Mouse (Mus musculus) lung, embryonic 14.5 days (tissue): Measurements from ENCODE around the gene Triobp. TPM values are rescaled to one million over a fixed set of nuclear protein-coding genes. Genes with fewer than 3 reads are reported as not detected.

Source experiments
- ATAC-seq: fragments of 200-750 bp; cut with Nextera tagmentation; 2 replicates; pipeline ENCODE4 v1.8.0; 2017; ENCODE audit warnings: mild to moderate bottlenecking, moderate TSS enrichment, moderate library complexity; ENCODE audit not compliant: insufficient read depth
- DNase-seq: peaks from one replicate; pipeline ENCODE4 v3.0.0-alpha.2; 2015
- H3K27ac ChIP-seq: fragments of 300-500 bp; sonication (generic); 2 replicates; pipeline ENCODE4 v1.5.1; 2014; ENCODE audit warnings: low read depth, mild to moderate bottlenecking, moderate library complexity
- H3K27me3 ChIP-seq: fragments of 300-500 bp; sonication (generic); 2 replicates; pipeline ENCODE4 v1.6.1; 2014; ENCODE audit warnings: low read length, control low read depth; ENCODE audit not compliant: insufficient read depth
- H3K36me3 ChIP-seq: fragments of 300-500 bp; sonication (generic); 2 replicates; pipeline ENCODE4 v1.6.1; 2014; ENCODE audit warnings: control low read depth; ENCODE audit not compliant: insufficient read depth
- H3K4me1 ChIP-seq: fragments of 300-500 bp; sonication (generic); 2 replicates; pipeline ENCODE4 v1.6.1; 2014; ENCODE audit warnings: antibody characterized with exemption, control low read depth; ENCODE audit not compliant: insufficient read depth
- H3K4me2 ChIP-seq: fragments of 300-500 bp; sonication (generic); 2 replicates; pipeline ENCODE4 v1.6.1; 2014; ENCODE audit warnings: mild to moderate bottlenecking
- H3K4me3 ChIP-seq: fragments of 300-500 bp; sonication (generic); 2 replicates; pipeline ENCODE4 v1.5.1; 2014; ENCODE audit warnings: low read depth, low read length
- H3K9ac ChIP-seq: fragments of 300-500 bp; sonication (generic); 2 replicates; pipeline ENCODE4 v1.6.1; 2014
- H3K9me3 ChIP-seq: fragments of 300-500 bp; sonication (generic); 2 replicates; pipeline ENCODE4 v1.6.1; 2016; ENCODE audit warnings: low read depth, low read length, control low read depth
- CTCF ChIP-seq: IDR thresholded peaks from 2 replicates; pipeline ENCODE4 v1.5.1; 2016; ENCODE audit warnings: antibody characterized with exemption, low read depth
- WGBS: fragments of 180-500 bp; shearing (Covaris S2); extraction: QIAGEN DNeasy Blood & Tissue Kit; methylation state at CpG from one replicate; pipeline ENCODE4 v1.1.7; 2014; 5-methylcytosine and 5-hydroxymethylcytosine counted together
- polyA plus RNA-seq: library from polyadenylated mRNA; unstranded; fragments of >200 nt; fragmentation: Nextera tagmentation; extraction: Ambion mirVana; gene quantifications from 2 replicates; pipeline ENCODE4 v1.2.1, GENCODE M21; 2014

Triobp gene
- polyA plus RNA-seq, 1 experiment from 2014 or later: 49.2 TPM

DNA sequence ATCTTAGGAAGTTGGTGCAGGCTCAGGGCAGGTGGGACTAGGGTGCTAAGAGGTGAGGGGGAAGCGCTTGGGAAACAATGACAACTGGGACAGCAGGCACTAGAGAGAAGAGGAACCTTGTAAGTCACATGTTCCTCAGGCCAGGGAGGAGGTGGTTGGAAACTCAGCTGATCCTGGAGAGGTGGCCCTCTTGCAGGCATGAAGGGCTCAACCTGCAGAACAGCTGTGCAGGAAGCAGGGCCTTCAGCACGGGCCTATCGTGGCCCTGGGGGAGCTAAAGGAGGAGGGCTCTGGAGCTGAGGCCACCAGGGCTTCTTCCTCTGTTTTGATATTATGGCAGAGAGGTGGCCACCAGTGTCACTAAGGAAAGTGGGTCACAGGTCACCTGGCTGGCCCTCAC lies 49.1 kb downstream of the Triobp start:
- WGBS: 85% methylated on average over 3 of the region's 3 CpGs
- no peaks in the 10 kb centered on the region for H3K9me3 ChIP-seq

DNA sequence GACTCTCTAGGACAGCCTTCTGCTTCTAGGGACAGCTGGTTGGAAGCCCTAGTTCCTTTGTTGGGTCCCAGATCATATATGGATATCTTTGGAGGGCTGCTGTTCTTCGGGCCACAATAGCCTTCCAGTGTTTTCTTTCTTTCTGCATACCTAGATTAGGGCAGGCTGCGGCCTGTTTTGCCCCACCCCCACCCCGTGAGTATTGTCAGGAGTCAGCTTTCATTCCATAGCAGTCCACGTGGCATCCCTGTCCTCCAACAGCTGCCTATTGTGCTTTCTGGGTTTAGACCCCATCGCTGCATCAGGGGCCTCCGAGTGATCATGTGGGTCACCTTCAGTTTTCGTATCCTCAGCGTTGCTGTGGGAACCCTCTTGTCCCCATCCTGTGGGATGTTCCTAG lies 50.8 kb downstream of the Triobp start:
- Histone ChIP-seq H3K4me1 (no peaks in the 10 kb centered on the region), H3K4me2 (no peak overlapping the region), H3K9ac (no peak overlapping the region), H3K4me3 (no peak overlapping the region), H3K36me3 (peaks cover 76% of the 10 kb centered on the region), H3K9me3 (no peaks in the 10 kb centered on the region), H3K27me3 (no peaks in the 10 kb centered on the region), H3K27ac (no peak overlapping the region)
- TF ChIP-seq CTCF: no peak
- no peak for ATAC-seq
- DNase-seq: no peak
- WGBS: 58% methylated on average over 8 of the region's 8 CpGs

More for the DNA sequence above, 49.1 kb downstream of the Triobp start:
- no peaks in the 10 kb centered on the region for H3K4me1 ChIP-seq
- H3K36me3 ChIP-seq: peaks cover 76% of the 10 kb centered on the region
- H3K9ac ChIP-seq: no peak overlapping the region
- ATAC-seq (no peak), DNase-seq (no peak)
- H3K4me3 ChIP-seq: no peak overlapping the region
- TF ChIP-seq CTCF: no peak
- no peaks in the 10 kb centered on the region for H3K27me3 ChIP-seq
- H3K27ac ChIP-seq: no peak overlapping the region
- H3K4me2 ChIP-seq: no peak overlapping the region

DNA sequence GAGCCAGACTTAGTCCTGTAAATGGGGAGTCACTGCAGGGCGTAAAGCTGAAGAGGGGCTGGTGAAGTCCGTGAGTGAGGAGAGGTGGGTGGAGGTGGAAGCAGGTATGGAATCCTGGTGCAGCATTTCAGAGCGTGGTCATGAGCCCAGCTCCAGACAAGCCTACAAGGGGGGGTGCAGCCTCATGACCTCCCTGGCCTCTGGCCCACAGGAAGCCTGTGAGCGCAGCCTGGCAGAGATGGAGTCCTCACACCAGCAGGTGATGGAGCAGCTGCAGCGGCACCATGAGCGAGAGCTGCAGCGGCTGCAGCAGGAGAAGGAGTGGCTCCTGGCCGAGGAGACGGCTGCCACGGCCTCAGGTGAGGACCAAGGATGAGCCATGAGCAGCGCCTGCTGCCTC lies 52.1 kb downstream of the Triobp start:
- peaks cover 76% of the 10 kb centered on the region for H3K36me3 ChIP-seq

DNA sequence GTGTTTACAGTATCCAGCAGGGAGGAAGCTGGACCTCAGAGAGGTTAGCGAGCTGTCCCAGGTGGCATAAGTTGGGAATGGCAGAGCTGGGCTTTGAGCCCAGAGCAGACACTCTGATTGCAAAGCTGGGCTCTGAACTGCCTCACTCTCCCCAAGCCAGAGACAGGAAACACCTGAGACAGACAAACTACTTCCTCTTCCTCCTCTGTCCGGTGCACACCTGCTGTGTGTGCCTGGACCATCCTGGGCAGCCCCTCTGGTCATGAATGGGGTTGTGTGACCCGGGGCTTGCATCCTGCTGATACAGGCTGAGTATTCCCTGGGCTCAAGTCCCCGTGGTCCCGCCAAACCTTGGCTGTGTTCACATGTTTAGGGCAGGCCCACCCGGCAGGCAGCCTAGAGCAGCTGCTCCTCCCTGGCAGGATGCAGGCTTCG lies 52.9 kb downstream of the Triobp start:
- no peaks in the 10 kb centered on the region for H3K4me1 ChIP-seq
- no peaks in the 10 kb centered on the region for H3K9me3 ChIP-seq
- no peak for TF ChIP-seq CTCF
- no peak overlapping the region for H3K4me3 ChIP-seq
- H3K27ac ChIP-seq: no peak overlapping the region
- no peak for DNase-seq
- H3K27me3 ChIP-seq: no peaks in the 10 kb centered on the region
- no peak overlapping the region for H3K4me2 ChIP-seq
- WGBS: 80% methylated on average over 7 of the region's 7 CpGs
- no peak overlapping the region for H3K9ac ChIP-seq
- H3K36me3 ChIP-seq: peaks cover 76% of the 10 kb centered on the region
- no peak for ATAC-seq

More for the DNA sequence above, 52.1 kb downstream of the Triobp start:
- no peak overlapping the region for H3K4me2 ChIP-seq
- H3K27me3 ChIP-seq: no peaks in the 10 kb centered on the region
- H3K9me3 ChIP-seq: no peaks in the 10 kb centered on the region
- H3K27ac ChIP-seq: no peak overlapping the region
- no peak overlapping the region for H3K4me3 ChIP-seq
- 78% methylated on average over 11 of the region's 11 CpGs for WGBS
- H3K4me1 ChIP-seq: no peaks in the 10 kb centered on the region
- no peak for ATAC-seq
- no peak for DNase-seq
- no peak for TF ChIP-seq CTCF
- no peak overlapping the region for H3K9ac ChIP-seq

- H3K4me1 ChIP-seq: no peaks in the 10 kb centered on the region
- no peak for DNase-seq
- TF ChIP-seq CTCF: no peak
- no peak for ATAC-seq
- H3K36me3 ChIP-seq: peaks cover 79% of the 10 kb centered on the region
- H3K4me2 ChIP-seq: no peak overlapping the region
- no peaks in the 10 kb centered on the region for H3K9me3 ChIP-seq
- WGBS: 86% methylated on average over 5 of the region's 5 CpGs
- no peak overlapping the region for H3K4me3 ChIP-seq
- H3K9ac ChIP-seq: no peak overlapping the region
- H3K27ac ChIP-seq: no peak overlapping the region
- H3K27me3 ChIP-seq: no peaks in the 10 kb centered on the region
Observed at GRCm38 (mm10) chr15:79001559-79001958, 54.0 kb downstream of the Triobp start.

- no peak for ATAC-seq
- DNase-seq: no peak
- Histone ChIP-seq H3K27me3 (no peaks in the 10 kb centered on the region), H3K4me2 (no peak overlapping the region), H3K9me3 (no peaks in the 10 kb centered on the region), H3K9ac (no peak overlapping the region), H3K27ac (no peak overlapping the region), H3K4me1 (no peaks in the 10 kb centered on the region), H3K36me3 (peaks cover 80% of the 10 kb centered on the region), H3K4me3 (no peak overlapping the region)
- TF ChIP-seq CTCF: no peak
- WGBS: 41% methylated on average over 19 of the region's 19 CpGs
Observed at GRCm38 (mm10) chr15:79002036-79002435, 54.5 kb downstream of the Triobp start.

DNA sequence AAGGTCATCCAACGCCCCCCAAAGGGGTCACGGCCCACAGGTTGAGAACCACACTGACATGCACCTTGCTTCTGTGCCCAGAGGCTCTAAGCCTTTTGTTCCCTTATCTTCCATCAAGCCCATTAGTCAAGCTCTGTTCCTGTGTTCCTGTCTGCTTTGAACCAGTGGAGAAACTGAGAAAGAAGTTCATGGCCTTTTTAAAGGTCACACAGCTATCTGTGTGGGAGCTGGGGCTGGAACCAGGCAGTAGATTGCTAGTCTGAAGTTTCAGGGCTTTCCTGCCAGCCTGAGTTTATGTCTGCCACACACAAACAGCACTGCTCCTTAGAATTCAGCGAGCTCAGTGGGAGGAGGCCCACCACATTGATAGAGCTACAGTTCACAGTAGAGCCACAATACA lies 55.6 kb downstream of the Triobp start:
- peaks cover 83% of the 10 kb centered on the region for H3K36me3 ChIP-seq
- H3K9ac ChIP-seq: no peak overlapping the region
- 80% methylated on average over 3 of the region's 3 CpGs for WGBS
- no peaks in the 10 kb centered on the region for H3K4me1 ChIP-seq
- no peak overlapping the region for H3K4me2 ChIP-seq
- H3K4me3 ChIP-seq: no peak overlapping the region
- no peak for DNase-seq
- no peak for TF ChIP-seq CTCF
- H3K9me3 ChIP-seq: no peaks in the 10 kb centered on the region
- H3K27me3 ChIP-seq: no peaks in the 10 kb centered on the region
- no peak overlapping the region for H3K27ac ChIP-seq
- no peak for ATAC-seq

GRCm38 (mm10) chr15:79005581-79005980 lies 58.1 kb downstream of the Triobp start:
- H3K4me1 ChIP-seq: no peaks in the 10 kb centered on the region
- H3K9me3 ChIP-seq: no peaks in the 10 kb centered on the region
- no peak overlapping the region for H3K27ac ChIP-seq
- no peak for DNase-seq
- H3K36me3 ChIP-seq: peaks cover 71% of the 10 kb centered on the region
- H3K4me2 ChIP-seq: no peak overlapping the region
- H3K9ac ChIP-seq: no peak overlapping the region
- ATAC-seq: no peak
- no peaks in the 10 kb centered on the region for H3K27me3 ChIP-seq
- 79% methylated on average over 9 of the region's 9 CpGs for WGBS
- TF ChIP-seq CTCF: no peak
- H3K4me3 ChIP-seq: no peak overlapping the region
